Mouse (Mus musculus) cerebellum, adult 9-10 months (tissue): ENCODE measurements around the gene Il25.
"Not testable (repeated sequence)": the region's sequence is repeated elsewhere in the genome, so short reads cannot be mapped to it uniquely, and the experiment has no call there.

Source experiments
- DNase-seq: peaks from one replicate; pipeline ENCODE4 v3.0.0; 2022

Il25 gene

GRCm38 (mm10) chr14:54927296-54927695 is 5.2 kb upstream of the Il25 start:
- DNase-seq, result no peak

DNA sequence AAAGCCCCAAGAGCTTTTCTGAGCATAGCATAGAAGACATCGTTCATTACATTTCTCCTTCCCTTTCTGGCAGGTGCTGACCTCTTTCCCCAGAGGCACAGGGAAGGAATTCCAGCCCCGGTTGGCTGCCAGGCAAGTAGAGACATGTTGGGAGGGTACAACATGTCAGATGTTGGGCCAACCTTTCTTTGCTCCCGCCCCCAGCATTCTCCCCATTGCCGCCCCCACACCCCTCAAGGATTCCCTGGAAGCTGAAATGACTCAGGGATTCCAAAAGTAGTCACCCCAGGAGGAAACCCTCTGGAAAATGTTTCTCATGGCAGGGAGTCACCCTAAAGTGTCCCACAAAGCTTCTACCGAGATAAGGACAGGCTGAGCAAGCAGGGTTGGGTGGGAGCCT is 2.7 kb upstream of the Il25 start:
- no peak for DNase-seq

GRCm38 (mm10) chr14:54930431-54930830 is 2.1 kb upstream of the Il25 start:
- no peak for DNase-seq

- peak; percentile 50 for DNase-seq
Observed at GRCm38 (mm10) chr14:54935904-54936830, 3.7 kb downstream of the Il25 start, which contains the start of gene Cmtm5. Cmtm5 (plus strand) TSS chr14:54936261.

- no peak for DNase-seq
Observed at GRCm38 (mm10) chr14:54936831-54937160, 4.3 kb downstream of the Il25 start.

DNA sequence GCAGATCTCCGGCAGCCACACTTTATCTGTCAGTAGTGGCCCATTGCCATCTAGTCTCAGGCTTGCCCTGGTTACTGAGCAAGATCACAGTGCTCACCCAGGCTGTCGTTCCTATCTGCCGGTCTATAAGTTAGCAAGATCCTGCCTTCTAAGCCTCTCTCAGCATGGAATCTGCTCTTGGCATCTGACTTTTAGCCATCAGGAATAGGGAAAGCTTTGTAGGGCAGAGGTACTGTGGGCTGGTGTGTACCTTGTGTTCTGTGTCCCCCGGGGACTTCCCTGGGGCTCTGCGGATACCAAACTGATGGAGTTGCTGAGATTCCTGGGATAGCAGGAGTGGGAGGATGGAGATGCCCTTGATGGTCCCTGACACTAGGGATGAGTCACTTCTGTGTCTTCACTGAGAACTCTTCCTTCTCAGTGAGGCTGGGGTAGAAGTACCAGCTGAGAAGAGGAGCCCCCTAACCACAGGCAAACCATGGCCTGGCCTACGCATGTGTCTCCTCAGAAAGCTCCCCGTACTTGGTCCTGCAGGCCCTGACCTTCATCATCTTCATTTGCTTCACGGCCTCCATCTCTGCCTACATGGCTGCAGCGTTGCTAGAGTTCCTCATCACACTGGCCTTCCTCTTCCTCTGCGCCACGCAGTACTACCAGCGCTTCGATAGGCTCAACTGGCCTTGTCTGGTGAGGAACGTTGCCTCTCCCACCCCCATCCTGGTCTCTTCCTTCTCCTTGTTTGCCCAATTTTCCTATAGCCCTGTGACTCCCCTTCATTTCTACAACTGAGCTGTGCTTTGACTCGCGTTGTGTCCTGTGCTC is 5.1 kb downstream of the Il25 start:
- no peak for DNase-seq

DNA sequence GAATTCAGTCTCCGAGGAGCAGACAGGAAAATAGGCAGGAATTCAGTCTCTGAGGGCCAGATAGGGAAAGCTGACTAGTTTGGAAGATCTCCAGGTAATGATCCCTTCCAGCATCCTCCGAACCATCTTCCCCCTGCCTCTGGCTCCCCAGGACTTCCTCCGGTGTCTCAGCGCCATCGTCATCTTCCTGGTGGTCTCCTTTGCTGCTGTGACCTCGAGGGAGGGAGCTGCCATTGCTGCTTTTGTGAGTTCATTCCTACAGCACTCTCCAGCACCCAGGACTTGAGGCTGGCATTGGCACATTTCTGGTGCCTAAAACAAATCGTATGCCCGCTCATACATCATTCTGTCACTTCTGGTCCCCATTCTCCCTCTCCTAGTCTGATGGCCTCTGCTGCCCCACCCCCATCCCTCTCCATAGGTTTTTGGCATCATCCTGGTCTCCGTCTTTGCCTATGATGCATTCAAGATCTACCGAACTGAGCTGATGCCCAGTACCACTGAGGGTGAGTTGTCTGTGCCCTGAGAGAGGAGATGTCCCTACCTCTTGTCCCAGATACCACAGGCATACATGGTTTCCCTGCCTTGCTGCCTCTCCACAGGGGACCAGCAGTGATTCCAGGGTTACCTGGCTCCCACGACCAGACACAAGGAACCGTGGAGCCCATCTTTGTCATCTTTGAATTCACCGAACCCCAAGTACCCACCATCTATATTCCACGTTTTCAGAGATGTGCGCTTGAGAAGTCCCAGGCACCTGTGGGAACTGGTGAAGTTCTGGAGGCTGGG is 6.1 kb downstream of the Il25 start:
- DNase-seq, result no peak

GRCm38 (mm10) chr14:54939434-54940175 is 7.1 kb downstream of the Il25 start:
- peak; percentile 63 for DNase-seq

DNA sequence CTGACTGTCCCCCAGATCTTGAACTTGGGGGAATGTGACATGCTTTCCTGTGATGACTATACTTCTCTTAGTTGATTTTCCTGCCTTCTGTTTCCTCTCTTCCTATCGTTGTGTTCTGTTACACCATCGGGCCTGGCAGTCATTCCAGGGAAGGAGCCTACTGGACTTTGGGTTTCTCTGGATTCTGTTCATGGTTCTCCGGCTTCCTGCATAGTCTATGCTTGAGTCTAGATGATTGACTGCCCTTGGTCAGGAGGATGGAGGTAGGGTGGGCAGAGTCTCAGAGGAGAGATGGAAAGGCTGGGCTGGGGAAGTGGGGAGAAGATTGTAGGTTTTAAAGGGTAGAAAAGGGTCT is 7.7 kb downstream of the Il25 start:
- DNase-seq, result no peak

DNA sequence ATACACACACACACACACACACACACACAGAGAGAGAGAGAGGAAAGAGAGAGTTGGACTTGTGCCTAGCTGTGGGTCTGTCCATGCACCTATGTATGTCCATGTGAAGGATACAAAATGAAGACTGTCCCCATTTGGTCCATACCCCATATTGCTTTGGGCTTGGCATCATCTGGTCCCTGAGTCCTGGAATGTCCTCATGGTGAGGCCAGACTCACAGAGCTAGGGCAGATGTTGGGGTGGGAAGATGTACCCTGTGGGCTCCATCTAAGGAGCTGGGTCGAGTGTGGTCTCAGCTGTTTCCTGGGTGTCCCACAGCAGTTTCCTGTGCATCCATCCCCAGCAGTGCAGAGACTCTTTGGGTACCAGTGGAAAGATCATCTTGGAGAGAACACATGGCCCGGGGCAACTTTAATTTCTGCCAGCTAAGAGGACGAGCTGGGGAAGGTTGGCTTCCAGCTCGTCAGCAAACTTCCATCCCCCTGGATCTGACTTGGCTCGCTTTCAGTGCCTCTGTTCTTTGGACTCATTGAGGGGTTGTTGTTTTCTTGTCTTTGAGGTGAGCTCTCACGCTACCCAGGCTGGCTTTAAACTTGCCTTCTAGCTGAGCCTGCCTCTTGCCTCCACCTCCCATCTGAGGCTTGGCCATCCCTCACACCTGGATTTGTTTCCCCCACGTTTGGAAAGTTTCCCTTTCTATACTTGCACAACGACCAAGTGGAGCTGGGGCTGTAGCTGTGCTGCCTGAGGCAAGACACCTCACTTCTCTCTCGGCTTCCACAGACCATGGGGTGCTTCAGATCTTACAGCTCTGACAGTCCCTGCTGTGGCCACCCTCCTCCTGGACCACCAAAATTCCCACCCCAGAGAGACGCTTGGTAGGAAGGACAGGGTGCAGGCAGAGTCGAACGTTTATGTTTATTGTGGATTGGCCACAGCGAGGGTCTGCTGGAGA is 8.8 kb downstream of the Il25 start:
- no peak for DNase-seq

DNA sequence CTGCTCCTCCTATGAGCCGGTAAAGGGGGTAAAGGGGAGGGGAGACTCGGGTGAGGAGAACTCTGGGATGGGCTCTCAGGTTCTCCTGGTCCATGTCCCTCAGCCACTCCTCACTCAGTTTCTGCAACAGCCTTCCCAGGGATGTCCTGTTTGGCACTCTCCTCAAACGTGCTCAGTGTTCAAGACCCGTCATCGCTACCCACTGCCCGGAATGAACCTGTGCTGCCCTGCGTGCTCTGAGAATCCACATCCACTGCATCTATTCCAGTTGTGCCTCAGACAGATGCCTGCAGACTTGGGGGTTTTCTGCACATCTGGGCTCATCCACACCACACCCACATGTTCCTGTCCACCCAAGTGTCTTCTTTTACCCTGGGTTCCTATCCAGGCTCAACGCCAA is 10.0 kb downstream of the Il25 start:
- no peak for DNase-seq

GRCm38 (mm10) chr14:54943971-54944370 is 11.5 kb downstream of the Il25 start:
- no peak for DNase-seq

- no peak for DNase-seq
Observed at GRCm38 (mm10) chr14:54944939-54945338, 12.4 kb downstream of the Il25 start.

- DNase-seq, result no peak
Observed at GRCm38 (mm10) chr14:54945975-54946704, 13.6 kb downstream of the Il25 start.

- not testable (repeated sequence) for DNase-seq
Observed at GRCm38 (mm10) chr14:54947008-54947407, 14.5 kb downstream of the Il25 start.

DNA sequence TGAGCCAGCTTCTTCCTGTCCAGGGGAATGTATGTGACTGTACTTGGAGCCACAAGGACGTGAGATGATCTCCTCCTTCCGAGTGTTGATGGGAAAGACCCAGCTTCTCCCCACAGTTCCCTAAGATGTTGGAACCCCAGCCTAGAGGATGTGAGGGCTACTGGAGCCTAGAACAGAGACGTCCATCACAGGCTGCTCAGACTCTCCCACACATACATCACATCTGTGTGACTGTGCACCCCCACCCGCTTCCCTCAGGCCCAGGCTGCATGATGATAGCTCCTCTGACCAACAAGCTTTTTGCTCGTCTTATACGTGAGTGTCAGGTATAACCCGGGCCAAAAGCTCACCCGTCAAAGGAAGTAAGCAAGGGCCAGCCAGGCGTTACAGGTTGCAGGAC is 16.3 kb downstream of the Il25 start:
- no peak for DNase-seq

DNA sequence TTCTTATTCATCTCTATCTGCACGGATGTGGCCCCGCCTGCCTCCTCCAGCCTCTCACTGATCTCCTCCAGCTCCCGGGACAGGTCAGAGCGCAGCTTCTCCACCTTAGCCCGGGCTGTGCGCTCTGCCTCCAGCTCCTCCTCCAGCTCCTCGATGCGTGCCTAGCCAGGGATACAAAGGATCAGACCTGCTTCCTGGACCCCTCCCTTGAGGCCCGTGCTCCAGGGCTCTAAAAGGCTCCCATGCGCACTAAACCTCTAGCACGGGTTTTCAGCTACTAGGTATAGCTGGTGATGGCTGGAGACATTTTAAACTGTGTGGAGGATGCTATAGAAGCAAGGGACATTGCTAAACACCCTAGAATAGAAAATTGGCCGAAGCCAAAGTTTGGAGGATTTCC is 18.0 kb downstream of the Il25 start:
- no peak for DNase-seq

DNA sequence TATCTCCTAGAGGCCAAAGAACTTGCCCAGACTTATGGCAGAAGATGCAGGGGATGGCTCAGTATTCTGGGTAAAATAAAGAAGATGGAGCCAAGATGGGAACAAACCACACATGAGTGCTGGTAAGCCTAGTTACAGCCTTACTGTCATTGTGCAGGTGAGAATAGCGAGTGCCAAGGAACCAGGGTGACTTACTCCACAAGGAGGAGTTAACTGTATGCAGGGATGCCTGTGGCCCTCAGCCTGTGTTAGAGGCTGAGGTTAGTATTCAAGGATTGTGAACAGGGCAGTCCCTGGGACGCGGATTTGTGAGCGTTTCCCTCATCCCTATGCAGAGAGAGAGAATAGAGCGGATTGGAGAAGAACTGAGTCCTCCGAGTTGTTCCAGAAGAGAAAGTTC is 19.1 kb downstream of the Il25 start:
- no peak for DNase-seq

DNA sequence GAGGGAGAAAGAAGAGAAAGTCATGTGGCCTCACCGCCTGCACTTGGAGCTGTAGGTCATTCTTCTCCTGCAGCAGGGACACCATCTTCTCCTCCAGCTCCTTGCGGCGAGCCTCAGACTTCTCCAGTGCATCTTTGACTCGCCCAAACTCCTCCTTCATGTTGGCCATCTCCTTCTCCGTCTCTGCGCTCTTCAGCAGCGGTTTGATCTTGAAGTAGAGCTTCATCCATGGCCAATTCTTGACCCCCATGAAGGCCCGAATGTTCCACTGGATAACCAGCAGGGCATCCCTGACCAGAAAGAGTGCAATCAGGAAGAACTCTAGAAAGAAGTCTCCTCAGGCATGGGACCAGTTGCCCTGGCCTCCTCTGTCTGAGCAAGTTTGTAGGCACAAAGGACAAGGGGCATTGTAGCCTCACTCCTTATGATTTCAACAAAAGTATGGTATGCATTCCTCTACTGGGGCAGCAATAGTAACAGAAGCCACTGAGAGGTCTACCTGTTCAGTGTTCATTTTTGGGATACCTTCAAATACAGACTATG is 21.2 kb downstream of the Il25 start:
- DNase-seq, result no peak

- DNase-seq, result no peak
Observed at GRCm38 (mm10) chr14:54954474-54954873, 22.0 kb downstream of the Il25 start.
